Mouse (Mus musculus) erythroid progenitor cell, adult 5-6 weeks (primary cell): Measurements from ENCODE around the gene Bicc1. TPM values are rescaled to one million over a fixed set of nuclear protein-coding genes. Genes with fewer than 3 reads are reported as not detected.

Experiments used
- ATAC-seq: replicated peaks from 2 replicates; pipeline ENCODE4 v1.8.0; 2016; ENCODE audit warnings: moderate number of reproducible peaks, mild to moderate bottlenecking, moderate TSS enrichment, inconsistent platforms; ENCODE audit not compliant: poor library complexity, low FRiP score, severe bottlenecking
- total RNA-seq, 2 experiments: library from RNA; stranded (forward) in 1 of 2; stranded (reverse) in 1 of 2; fragments of 150-400 nt in 1 of 2; fragments of 186-747, 209-891 nt in 1 of 2; gene quantifications; 2 replicates each; pipeline versions ENCODE4 v1.2.3 to v1.2.4; 2015 to 2017; ENCODE audit warnings: low replicate concordance in 2 of 2

Bicc1 gene
- total RNA-seq, 2 experiments from 2014 or later: not detected

GRCm38 (mm10) chr10:71127278-71127950 lies 32.1 kb downstream of the Bicc1 start:
- no peak for ATAC-seq

GRCm38 (mm10) chr10:71123974-71124373 lies 35.5 kb downstream of the Bicc1 start:
- no peak for ATAC-seq

GRCm38 (mm10) chr10:71123395-71123794 lies 36.1 kb downstream of the Bicc1 start:
- no peak for ATAC-seq

DNA sequence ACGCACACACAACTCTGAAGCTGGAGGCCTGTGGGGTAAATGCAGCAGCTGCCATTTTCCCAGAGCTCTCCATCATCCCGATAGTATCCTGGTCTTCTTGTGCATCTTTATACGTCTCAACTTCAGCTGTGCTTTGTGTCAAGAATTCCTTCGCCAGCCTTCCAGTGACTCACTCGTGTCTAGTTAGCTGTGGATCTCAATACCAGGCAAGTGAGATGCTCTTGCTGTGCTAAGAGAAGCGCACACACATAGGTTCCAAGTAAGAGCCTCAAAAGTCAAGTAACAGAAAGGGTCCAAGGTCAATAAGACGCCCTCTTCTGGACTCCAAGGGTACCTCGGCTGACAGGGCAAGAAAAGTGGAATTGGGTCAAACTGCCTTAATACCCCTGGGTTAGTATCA lies 37.0 kb downstream of the Bicc1 start:
- ATAC-seq: no peak

GRCm38 (mm10) chr10:71120769-71121165 lies 38.7 kb downstream of the Bicc1 start:
- no peak for ATAC-seq

- ATAC-seq: no peak
These were observed 39.3 kb downstream of the Bicc1 start for GRCm38 (mm10) chr10:71120121-71120768.

DNA sequence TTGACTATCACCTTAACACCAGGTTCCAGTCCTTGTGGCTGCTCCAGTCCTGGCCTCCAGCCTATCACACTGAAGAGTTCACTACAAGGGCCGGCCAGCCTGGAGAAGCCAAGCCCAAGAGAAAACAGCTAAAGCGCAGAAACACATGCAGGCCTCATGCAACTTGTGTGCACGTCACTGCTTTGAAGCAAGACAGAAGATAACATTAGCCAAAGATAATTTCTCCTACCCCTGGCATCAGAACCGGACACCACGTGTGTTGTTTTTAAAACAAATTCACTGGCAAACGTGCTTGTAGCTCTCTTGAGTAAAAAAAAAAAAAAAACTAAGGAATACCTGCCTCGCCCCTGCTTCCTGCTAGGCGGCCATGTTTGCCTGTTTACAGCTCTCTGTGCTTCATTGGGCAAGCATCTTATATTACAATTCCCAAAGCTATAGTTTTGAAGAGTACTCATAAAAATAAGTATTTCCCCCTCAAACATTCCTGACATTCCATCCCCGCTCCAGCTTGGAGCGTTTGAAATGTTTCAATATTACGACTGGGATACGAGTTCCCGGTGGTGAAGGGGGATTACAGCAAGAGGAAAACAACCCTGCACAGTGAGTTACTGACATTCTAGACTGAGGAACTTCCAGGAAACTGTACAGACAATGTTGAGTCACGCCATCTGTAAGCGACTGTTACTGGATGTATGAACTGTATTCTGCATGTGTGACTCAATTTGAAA lies 40.2 kb downstream of the Bicc1 start:
- no peak for ATAC-seq

DNA sequence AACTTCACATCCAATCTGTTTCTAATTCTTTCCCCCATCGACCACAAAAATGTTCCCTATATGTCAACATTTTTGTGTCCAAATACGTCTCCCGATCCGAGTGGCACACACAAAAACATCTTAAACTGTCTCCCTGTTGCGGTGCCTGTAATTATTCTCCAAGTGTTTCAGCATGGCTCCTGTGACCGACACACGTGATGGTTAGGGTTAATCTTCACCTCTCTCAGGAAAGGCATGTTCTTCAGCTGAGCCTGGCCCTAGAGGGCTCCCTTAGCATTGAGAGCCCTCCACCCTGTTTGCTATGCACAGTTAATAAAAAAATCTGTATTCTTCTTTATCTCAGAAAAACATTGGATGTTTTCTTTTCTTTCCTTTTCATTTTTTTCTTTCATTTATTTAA lies 41.7 kb downstream of the Bicc1 start:
- ATAC-seq: no peak

- no peak for ATAC-seq
These were observed 45.1 kb downstream of the Bicc1 start for GRCm38 (mm10) chr10:71114260-71114920.

GRCm38 (mm10) chr10:71106491-71107205 lies 52.9 kb downstream of the Bicc1 start:
- no peak for ATAC-seq

GRCm38 (mm10) chr10:71104791-71105190 lies 54.7 kb downstream of the Bicc1 start:
- no peak for ATAC-seq

GRCm38 (mm10) chr10:71100815-71101499 lies 58.5 kb downstream of the Bicc1 start:
- ATAC-seq: no peak

DNA sequence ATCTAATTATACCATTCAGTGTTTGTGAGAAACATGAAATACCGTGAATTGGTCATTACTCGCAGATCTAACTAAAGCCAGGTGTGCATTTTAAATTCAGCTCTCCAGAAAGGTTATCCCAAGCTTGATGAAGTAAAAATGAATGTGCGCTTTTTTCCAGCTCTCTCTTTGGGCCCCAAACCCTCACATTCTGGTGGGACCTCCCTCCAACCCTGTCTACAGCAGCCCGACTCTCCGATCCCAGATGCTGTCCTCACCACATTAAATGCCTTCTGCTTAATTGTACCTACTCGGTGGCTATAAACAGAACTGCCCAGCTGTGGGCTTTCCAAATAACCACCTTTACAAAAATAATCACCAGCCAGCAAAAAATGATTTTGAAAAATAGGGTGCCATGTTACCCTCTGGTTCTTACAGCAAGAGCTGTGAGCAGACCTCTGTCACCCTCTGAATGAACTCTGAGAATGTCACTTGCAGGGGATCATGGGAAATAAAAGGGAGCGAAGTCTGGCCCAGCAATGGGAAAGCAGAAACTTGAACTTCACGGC lies 64.7 kb downstream of the Bicc1 start:
- no peak for ATAC-seq

DNA sequence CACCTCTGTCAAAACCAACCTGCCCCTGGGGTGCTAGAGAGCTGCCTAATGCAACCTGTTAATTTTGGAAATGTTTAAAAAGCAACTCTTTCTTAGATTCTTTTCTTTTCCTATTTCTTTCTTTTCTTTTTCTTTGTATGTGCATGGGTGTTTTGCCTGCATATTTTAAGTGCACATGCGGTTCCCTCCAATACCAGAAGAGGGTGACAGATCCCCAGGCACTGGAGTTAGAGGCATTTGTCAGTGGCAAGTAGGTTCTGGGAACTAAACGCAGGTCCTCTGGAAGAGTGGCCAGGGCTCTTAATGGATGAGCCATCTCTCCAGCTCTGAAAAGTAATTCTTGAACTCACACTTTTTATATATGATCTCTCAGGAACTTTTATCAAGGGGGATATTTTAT lies 66.2 kb downstream of the Bicc1 start:
- no peak for ATAC-seq

GRCm38 (mm10) chr10:71087359-71087716 lies 72.2 kb downstream of the Bicc1 start:
- ATAC-seq: no peak

GRCm38 (mm10) chr10:71086571-71087358 lies 72.7 kb downstream of the Bicc1 start:
- no peak for ATAC-seq

- no peak for ATAC-seq
These were observed 76.5 kb downstream of the Bicc1 start for GRCm38 (mm10) chr10:71082986-71083385.

- ATAC-seq: no peak
These were observed 80.6 kb downstream of the Bicc1 start for GRCm38 (mm10) chr10:71078856-71079255.
